Mouse (Mus musculus) brain, embryonic 14.5 days (tissue): ENCODE measurements at regions not wholly inside any gene's neighbourhood (a gene's known extent, or its start where the extent isn't known, plus 50 kb on each side); places are given as distances from the start of the nearest gene placed in this dataset.

Experiments
- CTCF ChIP-seq: fragments of 200-500 bp; IDR thresholded peaks from 2 replicates; pipeline ENCODE4 v1.5.1; 2012; ENCODE audit warnings: inconsistent platforms, mild to moderate bottlenecking, moderate library complexity, borderline replicate concordance; ENCODE audit not compliant: insufficient read depth, insufficient read length; ENCODE audit errors: extremely low read depth
- POLR2A ChIP-seq: fragments of 200-500 bp; IDR thresholded peaks from 2 replicates; pipeline ENCODE4 v1.6.1; 2012; ENCODE audit warnings: mild to moderate bottlenecking, inconsistent platforms, borderline replicate concordance; ENCODE audit not compliant: poor library complexity, insufficient read depth, insufficient read length, severe bottlenecking; ENCODE audit errors: extremely low read depth

- TF ChIP-seq POLR2A: no peak
- TF ChIP-seq CTCF: no peak
Observed at GRCm38 (mm10) chr19:51238181-51238523, 559.7 kb upstream of the Sorcs1 start.
